Mouse (Mus musculus) myocyte (in vitro differentiated cells): Measurements from ENCODE around the gene Lrrc8e. TPM values are rescaled to one million over a fixed set of nuclear protein-coding genes. Genes with fewer than 3 reads are reported as not detected.
A peak's percentile ranks its signal among the peaks of the same experiment; 100 is the strongest.
"Not testable (repeated sequence)": the region's sequence is repeated elsewhere in the genome, so short reads cannot be mapped to it uniquely, and the experiment has no call there.

Experiments
- H3K27me3 ChIP-seq: one replicate; pipeline ENCODE4 v1.6.1; 2011; ENCODE audit not compliant: control insufficient read depth, insufficient read depth, insufficient read length
- H3K36me3 ChIP-seq: one replicate; pipeline ENCODE4 v1.6.1; 2011; ENCODE audit not compliant: control insufficient read depth, insufficient read depth
- H3K4me2 ChIP-seq: one replicate; pipeline ENCODE4 v1.6.1; 2011; ENCODE audit warnings: low read depth, control low read depth
- H3K4me3 ChIP-seq: one replicate; pipeline ENCODE4 v1.5.1; 2011; ENCODE audit warnings: mild to moderate bottlenecking, control low read depth, moderate library complexity
- H3K79me2 ChIP-seq: one replicate; pipeline ENCODE4 v1.6.1; 2011; ENCODE audit not compliant: control insufficient read depth, insufficient read depth
- H3ac ChIP-seq: one replicate; pipeline ENCODE4 v1.6.1; 2011; ENCODE audit not compliant: control insufficient read depth, insufficient read length
- CEBPB ChIP-seq: IDR thresholded peaks from 2 replicates; pipeline ENCODE4 v1.6.1; 2011; ENCODE audit warnings: mild to moderate bottlenecking, moderate library complexity; ENCODE audit not compliant: poor library complexity, insufficient read depth, severe bottlenecking
- E2F4 ChIP-seq: IDR thresholded peaks from one replicate; pipeline ENCODE4 v1.6.1; 2011; ENCODE audit warnings: mild to moderate bottlenecking, control low read depth, moderate library complexity; ENCODE audit not compliant: insufficient read depth
- MAX ChIP-seq: IDR thresholded peaks from one replicate; pipeline ENCODE4 v1.6.1; 2011; ENCODE audit warnings: low read depth, mild to moderate bottlenecking, control low read depth
- MYOD1 ChIP-seq, 3 experiments: IDR thresholded peaks; one replicate each; pipeline ENCODE4 v1.6.1; 2011; ENCODE audit warnings: control low read depth in 2 of 3, low read depth in 2 of 3, mild to moderate bottlenecking in 2 of 3, moderate library complexity in 1 of 3; ENCODE audit not compliant: insufficient read length in 2 of 3, control insufficient read depth in 1 of 3
- MYOG ChIP-seq, 3 experiments: IDR thresholded peaks; one replicate each; pipeline ENCODE4 v1.6.1; 2011; ENCODE audit warnings: control low read depth in 2 of 3, low read depth in 2 of 3, mild to moderate bottlenecking in 2 of 3; ENCODE audit not compliant: insufficient read length in 2 of 3, control insufficient read depth in 1 of 3, insufficient read depth in 1 of 3
- POLR2A ChIP-seq: IDR thresholded peaks from one replicate; pipeline ENCODE4 v1.6.1; 2011; ENCODE audit warnings: low read depth, mild to moderate bottlenecking, control low read depth, moderate library complexity; ENCODE audit not compliant: insufficient read length
- POLR2AphosphoS2 ChIP-seq: IDR thresholded peaks from one replicate; pipeline ENCODE4 v1.6.1; 2011; ENCODE audit warnings: low read depth, control low read depth; ENCODE audit not compliant: insufficient read length
- REST ChIP-seq: IDR thresholded peaks from one replicate; pipeline ENCODE4 v1.6.1; 2011; ENCODE audit warnings: mild to moderate bottlenecking, control low read depth, moderate library complexity; ENCODE audit not compliant: insufficient read depth, insufficient read length
- SRF ChIP-seq: IDR thresholded peaks from one replicate; pipeline ENCODE4 v1.6.1; 2011; ENCODE audit warnings: low read depth; ENCODE audit not compliant: control insufficient read depth, insufficient read length
- TCF12 ChIP-seq: IDR thresholded peaks from one replicate; pipeline ENCODE4 v1.6.1; 2011; ENCODE audit warnings: mild to moderate bottlenecking, control low read depth; ENCODE audit not compliant: poor library complexity, insufficient read depth, severe bottlenecking
- TCF3 ChIP-seq: IDR thresholded peaks from one replicate; pipeline ENCODE4 v1.6.1; 2011; ENCODE audit warnings: low read depth, control low read depth; ENCODE audit not compliant: insufficient read length
- USF1 ChIP-seq: IDR thresholded peaks from one replicate; pipeline ENCODE4 v1.6.1; 2011; ENCODE audit warnings: low read depth, mild to moderate bottlenecking, control low read depth, moderate library complexity
- polyA plus RNA-seq: library from polyadenylated mRNA; unstranded; fragments of >200 nt; fragmentation: generic; extraction: Trizol; gene quantifications from one replicate; pipeline ENCODE4 v1.2.1, GENCODE M21; 2012; ENCODE audit warnings: missing spikeins

Gene Lrrc8e
- polyA plus RNA-seq, 1 experiment, result 2.4 TPM

DNA sequence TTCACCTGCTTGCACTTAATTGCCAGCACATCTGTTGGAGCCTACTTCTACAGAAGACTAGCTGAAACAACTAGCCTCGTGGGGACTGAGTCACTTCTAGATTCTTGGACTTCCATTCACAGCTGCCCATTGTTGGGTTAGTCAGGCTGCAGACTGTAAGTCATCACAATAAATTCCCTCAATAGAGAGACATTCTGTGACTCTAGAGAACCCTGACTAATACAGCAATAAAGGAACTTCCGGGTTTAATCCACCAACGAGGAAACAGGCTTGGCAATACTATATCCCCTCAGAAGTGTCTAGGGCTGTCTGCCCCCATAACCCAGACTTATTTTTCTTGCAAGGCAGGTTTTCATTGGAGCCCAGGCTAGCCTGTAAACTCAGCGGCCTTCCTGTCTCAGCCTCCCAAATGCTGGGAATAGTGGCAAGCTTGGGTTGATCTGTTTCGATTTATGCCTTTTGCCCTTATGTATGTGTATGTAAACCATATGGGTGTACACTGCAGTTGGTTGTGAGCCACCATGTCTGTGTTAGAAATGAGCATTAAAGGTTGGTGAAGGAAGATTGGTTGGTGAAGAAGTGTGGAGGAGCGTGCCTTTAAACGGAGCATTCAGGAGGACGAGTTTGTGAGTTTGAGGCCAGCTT lies 25.6 kb downstream of the Lrrc8e start:
- Histone ChIP-seq H3K27me3 (no peaks in the 10 kb centered on the region), H3K4me3 (peak overlapping the region; percentile 46), H3K79me2 (no peaks in the 10 kb centered on the region), H3ac (peak overlapping the region; percentile 74), H3K36me3 (no peaks in the 10 kb centered on the region), H3K4me2 (peak overlapping the region; percentile 99)
- TF ChIP-seq CEBPB (no peak), POLR2AphosphoS2 (peak; percentile 3)

- Histone ChIP-seq H3K79me2 (no peaks in the 10 kb centered on the region), H3K27me3 (no peaks in the 10 kb centered on the region), H3K36me3 (no peaks in the 10 kb centered on the region), H3K4me2 (peak within 1 kb of the TSS; percentile 99), H3K4me3 (peak within 1 kb of the TSS; percentile 46), H3ac (peak within 1 kb of the TSS; percentile 74)
- TF ChIP-seq POLR2A, result no peak
- peak; percentile 61 for TF ChIP-seq POLR2AphosphoS2
- peak; percentile 38 for TF ChIP-seq SRF
These were observed 26.6 kb downstream of the Lrrc8e start, which contains the start of gene Snapc2 for GRCm38 (mm10) chr8:4252934-4253841. Gene Snapc2 (plus strand): TSS chr8:4253080.

DNA sequence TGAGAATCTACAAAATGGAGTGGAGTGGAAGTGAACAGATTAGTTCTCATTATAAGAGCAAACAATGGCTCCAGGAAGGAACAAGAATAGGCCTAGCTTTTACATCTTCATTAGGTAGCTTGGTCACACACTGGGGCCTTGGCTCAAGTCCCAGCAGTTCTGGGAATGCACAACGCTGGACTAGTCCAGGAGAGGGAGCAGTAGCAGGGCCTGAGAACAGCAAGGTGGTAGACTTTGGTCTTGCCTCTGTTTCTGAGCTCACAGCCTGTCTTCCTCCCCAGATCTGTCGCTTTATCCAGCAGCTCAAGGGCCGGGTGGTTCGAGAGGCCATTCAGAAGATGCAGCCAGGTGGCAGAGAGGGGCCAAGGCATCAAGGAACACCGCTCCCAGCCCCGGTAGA lies 27.4 kb downstream of the Lrrc8e start:
- H3K4me2 ChIP-seq, result peak overlapping the region; percentile 97
- TF ChIP-seq TCF3 (no peak), MAX (no peak), SRF (no peak), CEBPB (no peak), REST (no peak), POLR2A (no peak), E2F4 (no peak), POLR2AphosphoS2 (no peak), TCF12 (no peak), MYOG (IDR thresholded peaks at IDR 0.05; ENCODE audit: control insufficient read depth in 1 of 3, insufficient read depth in 1 of 3, insufficient read length in 2 of 3, low read depth in 2 of 3) (no peak), MYOD1 (IDR thresholded peaks at IDR 0.05; ENCODE audit: control insufficient read depth in 1 of 3, insufficient read length in 2 of 3, low read depth in 2 of 3) (no peak), USF1 (no peak)

DNA sequence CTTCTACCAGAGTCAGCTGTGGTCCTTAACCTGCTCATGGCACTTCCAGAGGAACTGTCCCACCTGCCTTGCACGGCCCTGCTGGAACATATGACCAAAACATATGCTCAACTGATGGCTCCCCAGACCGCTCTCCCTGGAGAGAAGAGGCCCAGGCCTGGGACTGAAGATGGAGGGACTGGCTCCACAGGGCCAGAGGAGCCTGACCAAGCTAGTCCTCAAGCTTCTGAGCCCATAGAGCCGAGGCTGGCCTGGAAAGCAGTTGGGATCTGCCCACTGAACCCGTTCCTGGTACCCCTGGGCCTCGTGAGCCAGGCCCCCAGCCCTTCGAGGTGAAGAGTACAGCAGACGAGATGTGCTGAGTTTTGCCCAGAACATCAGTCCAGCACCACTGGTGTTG lies 28.8 kb downstream of the Lrrc8e start:
- not testable (repeated sequence) for H3K36me3 ChIP-seq, H3K4me2 ChIP-seq, H3ac ChIP-seq, H3K27me3 ChIP-seq, H3K4me3 ChIP-seq, H3K79me2 ChIP-seq

More for the DNA sequence above, 27.4 kb downstream of the Lrrc8e start:
- H3ac ChIP-seq, result peak overlapping the region; percentile 74
- H3K4me3 ChIP-seq, result peak overlapping the region; percentile 46
- no peaks in the 10 kb centered on the region for H3K36me3 ChIP-seq
- H3K27me3 ChIP-seq, result no peaks in the 10 kb centered on the region
- H3K79me2 ChIP-seq, result no peaks in the 10 kb centered on the region

- Histone ChIP-seq H3K4me3 (no peak overlapping the region), H3K4me2 (no peak overlapping the region), H3K27me3 (no peaks in the 10 kb centered on the region), H3K79me2 (no peaks in the 10 kb centered on the region), H3ac (no peak overlapping the region), H3K36me3 (peaks cover 5% of the 10 kb centered on the region)
- no peak for TF ChIP-seq POLR2A
- TF ChIP-seq USF1, result no peak
- no peak for TF ChIP-seq SRF
- no peak for TF ChIP-seq MYOD1 (IDR thresholded peaks at IDR 0.05; ENCODE audit: control insufficient read depth in 1 of 3, insufficient read length in 2 of 3, low read depth in 2 of 3)
- TF ChIP-seq MYOG (IDR thresholded peaks at IDR 0.05; ENCODE audit: control insufficient read depth in 1 of 3, insufficient read depth in 1 of 3, insufficient read length in 2 of 3, low read depth in 2 of 3), result no peak
- no peak for TF ChIP-seq E2F4
- no peak for TF ChIP-seq REST
- TF ChIP-seq CEBPB, result no peak
These were observed 30.3 kb downstream of the Lrrc8e start for GRCm38 (mm10) chr8:4256911-4257310.
